Mouse (Mus musculus): ENCODE measurements around the gene Ubr4.

The Ubr4 gene

GRCm38 (mm10) chr4:139351931-139352711 is at the start of gene Ubr4, which contains the start of the genes Mrto4 and Emc1:
Ubr4 (plus strand) TSS chr4:139352609.
Mrto4 (minus strand) TSS chr4:139352576.
Emc1 (plus strand) TSS chr4:139352587.
- peak; percentile 86 to 88 for DNase-seq

DNA sequence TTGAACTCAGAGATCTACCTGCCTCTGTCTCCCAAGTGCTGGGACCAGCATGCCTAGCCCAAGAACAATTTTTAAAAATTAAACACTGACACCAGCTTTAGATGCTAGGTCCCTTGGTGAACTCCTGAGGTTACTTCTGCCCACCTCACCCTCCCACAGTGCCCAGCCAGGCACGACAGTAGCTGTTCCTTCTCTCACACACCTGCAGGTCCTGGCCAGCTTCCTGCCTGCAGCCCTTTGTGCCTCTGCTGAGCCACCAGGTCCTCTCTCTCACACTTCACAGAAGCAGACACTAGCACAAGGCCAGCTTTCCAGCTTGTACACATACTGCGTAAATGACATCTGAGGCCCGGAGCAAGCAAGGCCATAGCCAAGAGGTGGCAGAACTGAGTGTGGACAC is 46.9 kb upstream of the Ubr4 start:
- no peak for DNase-seq

DNA sequence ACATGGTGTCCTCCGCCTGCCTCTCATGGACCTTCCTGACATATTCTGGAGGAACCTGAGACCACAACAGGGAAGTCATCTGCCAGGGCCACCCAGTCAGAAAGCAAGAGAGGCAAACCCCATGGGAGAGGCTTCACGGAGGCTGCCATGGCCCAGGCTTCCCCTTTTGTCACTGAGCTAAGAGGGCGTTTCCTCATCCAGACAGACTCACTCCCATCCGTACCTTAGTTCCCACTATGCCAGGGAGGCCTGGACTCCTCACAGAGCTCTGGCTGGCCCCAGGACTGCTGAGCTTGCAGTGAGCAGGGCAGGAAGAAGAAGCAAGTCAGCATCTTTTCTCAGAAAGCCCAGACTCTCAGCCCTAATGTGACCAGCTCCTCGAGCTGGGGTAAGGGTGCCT is 44.5 kb upstream of the Ubr4 start:
- DNase-seq, result peak; percentile 30 to 49

- DNase-seq, result no peak
These were observed 42.8 kb upstream of the Ubr4 start for GRCm38 (mm10) chr4:139309651-139310050.

GRCm38 (mm10) chr4:139310171-139310898 is 42.1 kb upstream of the Ubr4 start, which contains the start of the genes Pqlc2 and Akr7a5:
Pqlc2 (minus strand) TSS chr4:139310708.
Akr7a5 (plus strand) TSS chr4:139310744.
- peak; percentile 96 to 97 for DNase-seq

DNA sequence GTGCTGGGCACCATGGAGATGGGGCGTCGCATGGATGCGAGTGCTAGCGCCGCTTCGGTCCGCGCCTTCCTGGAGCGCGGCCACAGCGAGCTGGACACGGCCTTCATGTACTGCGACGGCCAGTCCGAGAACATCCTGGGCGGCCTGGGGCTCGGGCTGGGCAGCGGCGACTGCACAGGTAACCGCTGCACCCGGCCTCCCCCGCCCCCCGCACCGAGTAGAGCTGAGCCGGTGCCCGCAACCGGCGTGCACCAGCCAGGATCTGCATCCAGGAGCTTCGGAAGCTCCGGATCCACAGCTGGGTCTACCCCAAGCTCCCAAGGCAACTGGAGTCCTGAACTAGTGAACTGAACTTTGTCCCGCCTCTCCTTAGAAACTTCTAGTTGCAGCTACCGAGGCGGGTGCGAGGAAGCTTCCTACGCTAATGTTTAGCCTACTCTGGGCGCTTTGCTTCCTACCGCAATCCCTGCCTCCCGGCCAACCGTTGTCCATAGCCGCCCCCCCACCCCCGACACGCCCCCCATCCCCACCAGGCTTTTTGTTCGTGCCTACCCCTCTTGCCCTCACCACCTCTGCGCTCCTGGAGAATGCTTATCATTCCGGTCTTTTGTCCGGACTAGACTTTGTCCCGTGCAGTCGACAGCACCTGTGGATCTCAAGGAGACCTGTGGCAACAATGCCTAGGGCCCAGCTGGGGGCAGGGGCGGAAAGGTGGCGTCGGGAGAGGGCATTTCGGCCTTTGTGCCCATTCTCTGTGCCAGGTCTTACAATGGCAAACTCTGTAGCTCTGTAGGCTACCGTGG is 41.3 kb upstream of the Ubr4 start:
- DNase-seq, result peak in 1 of 2 experiments; percentile 15

- no peak for DNase-seq
These were observed 40.7 kb upstream of the Ubr4 start for GRCm38 (mm10) chr4:139311707-139312106.

DNA sequence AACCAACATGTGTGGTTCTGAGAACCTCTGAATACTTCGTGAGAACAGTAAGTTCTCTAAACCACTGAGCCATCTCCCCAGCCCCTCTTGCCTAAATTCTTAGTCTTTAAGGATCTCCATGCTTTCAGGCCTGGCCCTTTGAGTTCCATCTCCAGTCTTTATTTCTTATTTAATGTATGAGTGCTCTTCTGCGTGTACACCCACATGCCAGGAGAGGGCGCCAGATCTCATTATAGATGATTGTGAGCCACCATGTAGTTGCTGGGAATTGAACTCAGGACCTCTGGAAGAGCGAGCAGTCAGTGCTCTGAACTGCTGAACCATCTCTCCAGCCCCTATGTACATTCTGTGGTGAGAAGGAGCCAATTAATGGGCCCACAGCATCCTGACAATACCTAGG is 39.8 kb upstream of the Ubr4 start:
- DNase-seq, result peak in 1 of 2 experiments; percentile 32

DNA sequence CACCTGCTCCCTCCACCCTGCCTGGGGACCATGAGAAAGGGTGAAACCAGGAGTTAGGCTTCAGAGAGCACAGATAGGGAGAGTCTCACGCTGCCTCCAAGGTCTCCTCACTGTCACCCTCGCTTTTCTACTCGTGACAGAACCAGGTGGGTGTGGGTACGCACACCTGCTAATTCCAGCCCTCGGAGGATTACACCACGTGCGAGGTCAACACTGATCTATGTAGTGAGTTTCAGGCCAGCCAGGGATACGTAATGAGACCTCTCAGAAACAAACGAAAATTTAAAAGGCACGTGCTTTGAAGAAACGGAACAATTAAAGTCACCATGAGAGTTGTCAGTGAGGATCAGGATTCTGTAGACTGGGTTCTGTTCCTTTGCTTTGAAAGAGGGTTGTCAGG is 34.0 kb upstream of the Ubr4 start:
- no peak for DNase-seq

DNA sequence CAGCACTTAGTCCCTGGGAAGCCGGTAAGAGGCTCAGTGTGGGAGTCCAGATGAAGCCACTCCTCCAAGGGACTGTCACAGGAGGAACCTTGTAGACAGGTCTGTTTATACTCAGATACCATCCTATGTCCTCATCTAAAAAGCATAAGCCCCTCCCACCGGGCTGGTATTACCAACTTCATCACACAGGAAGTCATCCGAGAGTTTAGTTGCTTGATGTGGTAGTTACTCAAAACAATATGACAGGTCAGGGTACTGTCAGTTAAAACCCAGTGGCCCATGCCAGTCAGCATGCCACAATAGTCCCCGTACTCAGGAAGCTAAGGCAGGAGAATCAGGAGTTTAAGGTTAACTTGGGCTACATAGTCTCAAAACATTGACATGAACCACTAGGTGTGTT is 32.7 kb upstream of the Ubr4 start:
- no peak for DNase-seq

GRCm38 (mm10) chr4:139330605-139331004 is 21.8 kb upstream of the Ubr4 start:
- DNase-seq, result peak; percentile 83 to 88

GRCm38 (mm10) chr4:139334631-139335295 is 17.6 kb upstream of the Ubr4 start:
- DNase-seq, result no peak

DNA sequence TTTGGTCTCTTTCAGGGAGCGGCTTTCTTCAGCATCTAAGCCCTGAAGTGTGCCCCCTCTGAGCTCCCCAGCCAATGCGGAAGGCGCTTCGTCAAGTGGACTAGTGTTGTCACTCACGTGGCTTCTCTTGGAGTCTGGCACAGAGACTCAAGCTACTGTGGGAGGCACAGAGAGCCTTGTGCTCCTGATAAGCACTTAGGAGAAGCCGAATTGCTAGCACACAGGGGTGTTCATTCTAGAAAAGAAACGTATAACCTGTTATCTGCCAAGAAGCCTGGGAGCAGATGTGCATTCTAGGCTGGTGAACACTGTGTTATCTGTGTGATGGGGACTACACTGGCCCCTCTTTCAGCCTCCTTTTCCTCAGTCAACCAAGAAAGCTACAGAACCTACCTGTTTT is 16.9 kb upstream of the Ubr4 start:
- peak in 1 of 2 experiments; percentile 11 for DNase-seq

- DNase-seq, result peak; percentile 74 to 79
These were observed 15.5 kb upstream of the Ubr4 start for GRCm38 (mm10) chr4:139336822-139337483.

- no peak for DNase-seq
These were observed 14.3 kb upstream of the Ubr4 start for GRCm38 (mm10) chr4:139338145-139338544.

- no peak for DNase-seq
These were observed 11.6 kb upstream of the Ubr4 start for GRCm38 (mm10) chr4:139340835-139341234.

DNA sequence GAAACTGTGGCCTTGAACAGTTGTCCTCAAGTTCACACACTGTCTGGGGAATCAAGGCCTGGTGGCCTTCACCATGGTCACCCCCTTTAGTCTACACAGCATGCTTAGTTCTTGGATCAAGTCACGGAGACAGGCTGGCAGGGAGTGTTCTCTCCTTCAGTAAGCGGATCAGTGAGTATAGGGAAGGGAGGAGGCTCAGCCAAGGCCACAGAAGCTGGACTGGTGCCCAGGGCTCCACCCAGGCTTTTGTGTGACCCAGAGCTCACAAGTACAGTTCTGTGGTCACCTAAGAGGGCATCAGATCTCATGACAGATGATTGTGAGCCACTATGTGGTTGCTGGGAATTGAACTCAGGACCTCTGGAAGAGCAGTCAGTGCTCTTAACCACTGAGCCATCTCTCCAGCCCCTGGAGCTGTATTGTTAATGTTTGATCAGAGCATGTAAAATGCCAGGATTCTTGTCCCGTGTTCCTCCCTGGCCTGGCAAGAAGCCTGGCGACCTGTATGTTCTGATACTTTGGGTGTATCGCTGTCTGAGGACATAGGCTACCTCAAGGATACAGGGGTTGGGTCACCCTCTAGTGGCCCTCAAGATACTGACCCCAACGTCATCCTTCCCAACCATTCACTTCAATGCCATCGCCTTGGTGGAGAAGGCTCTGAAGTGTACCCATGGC is 10.7 kb upstream of the Ubr4 start:
- peak; percentile 47 to 51 for DNase-seq

DNA sequence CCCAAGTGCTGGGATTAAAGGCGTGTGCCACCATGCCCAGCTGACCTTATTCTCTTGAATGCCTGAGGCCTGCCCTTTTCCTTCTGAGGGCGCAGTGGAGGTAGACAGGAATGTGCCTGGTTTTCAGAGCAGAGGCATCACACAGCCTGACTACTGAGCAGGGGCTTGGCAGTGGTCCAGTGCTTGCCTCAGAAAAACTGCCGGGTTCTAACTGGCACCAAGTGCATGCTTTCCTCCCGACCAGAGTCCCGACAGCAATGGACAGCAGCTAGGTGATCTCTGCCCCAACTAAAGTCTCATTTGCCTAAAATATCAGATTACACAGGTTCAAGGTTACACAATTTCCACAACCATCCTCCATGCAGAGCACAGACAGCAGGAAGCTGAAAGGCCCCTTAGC is 8.7 kb upstream of the Ubr4 start:
- DNase-seq, result no peak

- DNase-seq, result no peak
These were observed 6.9 kb upstream of the Ubr4 start for GRCm38 (mm10) chr4:139345416-139346019.

GRCm38 (mm10) chr4:139352832-139353231 is 423 bp downstream of the Ubr4 start:
- DNase-seq, result no peak

DNA sequence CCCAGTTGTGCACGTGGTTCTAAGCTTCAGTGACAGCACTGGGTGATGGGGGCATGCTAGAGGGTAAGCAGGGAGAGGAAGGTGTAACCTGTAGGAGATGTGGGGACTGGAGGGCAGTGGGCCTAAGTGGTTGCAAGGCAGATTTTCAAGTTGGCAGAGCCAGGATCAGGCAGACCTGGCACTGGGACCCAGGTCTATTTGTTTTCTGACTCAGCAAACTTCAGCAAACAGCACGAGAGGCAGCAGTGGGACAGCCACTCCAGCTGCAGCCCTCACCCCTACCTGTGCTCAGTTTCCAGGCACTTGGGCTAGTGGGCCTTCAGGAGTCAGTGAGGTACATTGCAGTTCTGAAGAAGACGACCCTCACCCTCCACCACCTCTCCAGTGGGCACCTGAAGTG is 4.8 kb downstream of the Ubr4 start:
- DNase-seq, result peak; percentile 58
